Mouse (Mus musculus) common myeloid progenitor, adult 5-6 weeks (primary cell): Measurements from ENCODE around the gene Amigo1. TPM values are rescaled to one million over a fixed set of nuclear protein-coding genes. Genes with fewer than 3 reads are reported as not detected.
"Not testable (repeated sequence)": the region's sequence is repeated elsewhere in the genome, so short reads cannot be mapped to it uniquely, and the experiment has no call there.

Source experiments
- ATAC-seq: replicated peaks from 2 replicates; pipeline ENCODE4 v1.8.0; 2016; ENCODE audit warnings: low read depth, mild to moderate bottlenecking, moderate TSS enrichment, inconsistent platforms; ENCODE audit not compliant: poor library complexity, severe bottlenecking
- total RNA-seq: library from RNA; stranded (forward); fragments of 200-1000, 187-1606 nt; gene quantifications from 2 replicates; pipeline ENCODE4 v1.2.3, GENCODE M21; 2017

Amigo1 gene
- total RNA-seq, 1 experiment from 2014 or later, result 4.5 TPM

- ATAC-seq, result no peak
These were observed 20.7 kb downstream of the Amigo1 start for GRCm38 (mm10) chr3:108206731-108207375.

DNA sequence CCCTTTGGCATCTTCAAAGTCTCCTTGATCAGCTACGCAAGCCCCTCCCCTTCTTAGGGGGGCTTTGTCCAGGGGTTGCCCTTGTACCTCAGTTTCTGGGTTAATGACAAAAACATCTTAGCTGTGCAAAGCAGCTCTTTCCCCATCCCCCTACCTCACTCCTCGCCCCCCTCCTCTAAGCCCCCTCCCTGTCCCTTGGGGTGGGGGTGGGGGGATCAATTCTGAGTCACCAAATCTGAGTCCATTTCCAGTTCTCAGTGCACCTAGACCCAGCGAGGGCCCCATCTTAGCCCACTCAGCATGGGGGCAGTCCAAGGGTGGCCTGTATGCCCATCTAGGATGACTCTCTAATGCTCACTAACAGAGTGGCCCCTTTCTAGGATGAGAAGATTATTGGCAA lies 22.9 kb downstream of the Amigo1 start:
- no peak for ATAC-seq

GRCm38 (mm10) chr3:108209536-108209935 lies 23.4 kb downstream of the Amigo1 start:
- no peak for ATAC-seq

DNA sequence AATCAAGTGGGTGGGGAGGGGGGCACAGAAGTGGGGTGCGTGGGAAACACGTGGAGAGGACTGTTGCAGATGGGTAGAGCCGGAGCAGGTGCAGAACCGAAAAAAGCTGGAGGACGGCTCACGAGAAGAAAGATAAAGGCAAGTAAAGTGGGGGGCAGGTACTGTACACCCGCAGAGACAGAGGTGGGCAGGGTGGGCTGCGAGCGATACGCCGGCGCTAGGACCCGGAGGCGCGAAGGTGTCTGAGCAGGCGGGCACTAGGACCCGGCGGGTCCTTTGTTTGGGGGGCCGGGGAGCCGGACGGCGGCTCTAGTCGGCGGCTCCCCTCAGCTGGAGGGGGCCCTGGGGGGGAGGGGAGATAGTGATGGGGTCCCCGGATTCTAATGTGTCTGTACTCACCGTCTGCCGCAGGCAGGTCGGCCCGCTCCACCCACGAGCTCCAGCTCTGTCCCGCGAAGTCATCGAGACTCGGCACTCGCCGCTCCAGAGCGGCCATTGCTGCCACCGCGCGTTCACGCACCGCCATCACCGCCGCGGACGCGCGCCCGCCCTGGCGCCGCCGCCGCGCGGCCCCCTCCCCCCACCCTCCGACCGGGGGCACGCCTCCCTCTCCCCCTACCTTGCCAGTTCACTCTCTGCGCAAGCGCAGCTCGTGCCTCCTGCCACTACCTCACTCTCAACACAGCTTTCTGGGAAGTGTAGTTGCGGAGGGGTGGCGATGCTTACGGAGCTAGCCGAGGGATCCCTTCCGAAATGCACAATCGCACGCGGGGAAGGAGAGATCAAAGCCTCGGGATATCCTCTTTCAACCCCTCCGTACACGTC lies 24.0 kb downstream of the Amigo1 start:
- ATAC-seq, result peak; percentile 88

GRCm38 (mm10) chr3:108210771-108211139 lies 24.6 kb downstream of the Amigo1 start, which contains the start of gene Atxn7l2:
Atxn7l2 (minus strand) TSS chr3:108210934.
- peak; percentile 80 for ATAC-seq

GRCm38 (mm10) chr3:108211845-108212244 lies 25.7 kb downstream of the Amigo1 start:
- no peak for ATAC-seq

GRCm38 (mm10) chr3:108212406-108212805 lies 26.3 kb downstream of the Amigo1 start:
- no peak for ATAC-seq

- ATAC-seq, result no peak
These were observed 28.6 kb downstream of the Amigo1 start for GRCm38 (mm10) chr3:108214734-108215133.

- ATAC-seq, result no peak
These were observed 34.5 kb downstream of the Amigo1 start for GRCm38 (mm10) chr3:108220661-108221060.

DNA sequence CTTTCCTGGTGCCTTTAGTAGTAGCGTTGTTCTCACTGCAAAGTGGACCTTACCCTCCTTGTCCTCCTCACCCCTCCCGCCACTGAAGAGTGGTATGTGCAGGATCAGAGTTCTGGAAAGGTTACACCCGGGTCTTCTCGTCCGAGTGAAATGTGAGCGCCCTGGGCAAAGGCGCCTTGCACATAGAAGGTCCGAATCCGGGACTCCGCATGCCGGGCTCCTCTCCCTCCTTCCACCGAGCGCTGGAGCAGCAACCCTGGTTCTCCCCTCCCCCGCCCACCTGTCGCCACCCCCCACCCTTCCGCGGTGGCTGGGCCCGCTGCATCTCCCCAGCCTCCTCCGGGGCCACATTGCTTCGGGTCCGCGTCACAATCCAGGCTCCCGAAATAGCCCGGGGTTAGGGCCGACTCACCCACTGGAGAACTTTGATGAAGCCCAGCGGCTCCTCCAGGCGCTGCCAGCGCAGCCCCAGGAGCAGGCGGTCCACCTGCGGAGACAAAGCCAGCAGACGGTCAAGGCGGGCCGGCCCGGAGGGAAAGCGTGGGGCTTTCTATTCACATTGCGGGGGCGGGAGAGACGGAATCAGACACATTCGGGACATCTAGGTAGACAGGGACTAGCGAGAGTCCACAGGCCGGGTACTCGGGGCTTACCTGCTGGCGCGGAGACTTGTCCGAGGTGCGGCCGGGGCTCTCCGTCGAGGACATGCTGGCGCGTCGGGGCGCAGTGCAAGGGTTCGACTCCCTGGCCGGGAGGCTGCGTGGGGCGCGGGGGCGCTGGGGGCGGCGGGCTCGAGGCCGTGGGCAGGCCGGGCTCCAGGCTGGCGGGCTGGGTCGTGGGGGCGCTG lies 39.8 kb downstream of the Amigo1 start:
- ATAC-seq, result peak; percentile 20; the same call in 1 of the 2 replicates

DNA sequence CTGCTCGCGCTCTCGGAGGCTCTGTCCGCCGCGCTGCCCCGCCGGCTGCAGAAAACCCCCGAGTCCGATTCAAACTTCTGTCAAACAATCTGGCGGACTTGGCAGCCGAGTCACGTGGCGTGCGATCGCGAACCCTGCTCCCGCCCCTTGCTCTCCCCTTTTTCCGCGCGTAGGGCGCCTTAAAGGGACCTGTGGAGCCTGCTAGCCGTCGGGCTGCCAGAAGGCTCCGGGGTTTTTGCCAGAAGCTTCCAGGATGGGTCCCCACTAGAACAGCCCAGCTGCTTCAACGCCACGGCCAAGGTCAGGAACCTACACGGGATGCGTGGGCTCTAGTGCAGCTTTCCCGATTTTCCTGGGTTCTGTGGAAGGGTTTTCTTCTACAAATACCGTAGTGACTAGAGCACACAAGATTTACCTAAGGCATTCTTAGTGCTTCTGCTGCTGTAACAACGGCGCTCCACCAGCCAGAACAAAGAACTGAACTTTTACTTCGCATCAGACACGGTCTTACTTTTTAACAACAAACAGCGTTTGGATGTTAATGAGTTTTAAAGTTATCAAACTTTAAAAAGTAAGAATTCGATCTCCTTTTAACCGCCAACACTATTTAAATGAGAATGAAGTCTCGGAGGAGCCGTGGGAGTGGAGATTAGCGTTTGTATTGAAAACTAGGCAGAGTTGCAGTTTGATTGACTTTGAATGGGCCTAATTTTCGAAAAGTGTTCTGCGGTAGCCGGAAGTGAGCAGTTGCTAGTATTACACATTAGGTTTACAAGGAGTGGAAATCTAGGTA lies 40.6 kb downstream of the Amigo1 start, which contains the start of gene Sypl2:
TSS of gene Sypl2 (minus strand) at position 91 of the 793 bp plus-strand sequence.
- ATAC-seq, result peak; percentile 75

DNA sequence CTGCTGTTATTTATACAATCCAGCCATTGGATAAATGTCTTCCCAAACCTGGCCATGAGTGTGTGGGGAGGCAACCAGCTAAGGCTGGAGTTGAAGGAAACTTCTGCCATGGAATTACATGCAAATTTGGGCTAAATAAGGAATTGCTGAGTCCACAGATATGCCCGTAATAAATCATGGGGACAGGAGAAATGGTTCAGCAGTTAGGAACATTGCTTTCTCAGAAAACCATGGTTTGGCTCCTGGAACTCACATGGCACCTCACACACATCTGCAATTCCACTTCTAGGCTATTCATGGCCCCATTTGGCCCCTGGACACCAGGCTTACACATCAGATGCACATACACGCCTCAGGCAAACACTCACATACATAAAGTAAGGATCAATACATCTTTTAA lies 41.4 kb downstream of the Amigo1 start:
- ATAC-seq, result no peak

DNA sequence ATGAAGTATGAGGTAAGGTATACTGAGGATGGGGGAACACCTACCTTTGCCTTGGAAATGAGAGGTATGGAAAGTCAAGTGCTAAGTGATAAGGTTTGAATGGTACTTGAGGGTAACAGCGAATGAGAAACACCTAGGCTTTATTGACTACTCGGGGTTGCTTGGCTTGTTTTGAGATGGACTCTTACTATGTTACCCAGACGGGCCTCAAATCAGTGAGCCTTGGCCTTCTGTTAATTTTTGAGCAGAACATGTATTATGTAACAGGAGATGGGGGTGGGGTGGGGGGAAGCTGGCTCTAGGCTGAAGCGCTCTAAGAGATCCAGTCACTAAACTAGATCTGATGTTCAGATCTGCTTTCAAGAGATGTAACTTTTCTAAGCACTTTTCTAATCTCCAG lies 45.5 kb downstream of the Amigo1 start:
- no peak for ATAC-seq

GRCm38 (mm10) chr3:108237474-108238102 lies 51.5 kb downstream of the Amigo1 start:
- ATAC-seq, result not testable (repeated sequence)

DNA sequence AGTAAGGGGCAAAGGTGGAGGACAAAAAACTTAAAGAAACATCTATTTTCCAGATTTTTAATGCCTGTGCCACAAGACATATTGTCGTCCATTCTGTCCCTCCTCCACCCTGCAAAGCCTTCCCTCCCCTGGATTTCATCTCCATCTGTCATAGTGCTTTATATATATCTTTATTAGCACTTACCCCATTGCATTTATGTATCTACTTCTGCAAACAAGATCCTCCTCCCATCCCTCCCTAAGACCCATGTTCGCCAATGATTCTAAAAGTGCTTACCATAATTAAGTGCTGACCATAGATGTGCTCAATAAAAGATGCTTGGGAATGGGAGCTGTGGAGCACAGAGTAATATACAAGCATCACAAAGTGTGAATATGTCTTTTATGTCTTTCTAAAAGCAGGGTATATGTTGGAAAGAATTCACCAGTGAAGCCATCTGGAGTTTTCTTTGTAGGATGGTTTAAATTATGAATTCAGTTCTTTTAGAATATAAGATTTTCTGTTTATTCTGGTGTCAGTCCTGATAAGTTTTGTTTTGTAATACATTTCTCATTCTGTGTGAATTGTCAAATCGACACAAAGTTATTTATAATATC lies 55.2 kb downstream of the Amigo1 start:
- ATAC-seq, result no peak
